Mouse (Mus musculus): Measurements from ENCODE around the gene Cntn4.

Gene Cntn4

GRCm38 (mm10) chr6:106078629-106079028 lies 401.2 kb downstream of the Cntn4 start:
- no peak for DNase-seq (ENCODE audit: low spot score)

- DNase-seq (ENCODE audit: low spot score): no peak
Measured at GRCm38 (mm10) chr6:106097856-106098255, 420.4 kb downstream of the Cntn4 start.

GRCm38 (mm10) chr6:106118523-106119081 lies 441.1 kb downstream of the Cntn4 start:
- DNase-seq (ENCODE audit: low spot score): no peak

GRCm38 (mm10) chr6:106153530-106153929 lies 476.1 kb downstream of the Cntn4 start:
- no peak for DNase-seq (ENCODE audit: low spot score)

- no peak for DNase-seq (ENCODE audit: low spot score)
Measured at GRCm38 (mm10) chr6:106155362-106155761, 477.9 kb downstream of the Cntn4 start.

- no peak for DNase-seq (ENCODE audit: low spot score)
Measured at GRCm38 (mm10) chr6:106177546-106177945, 500.1 kb downstream of the Cntn4 start.

- no peak for DNase-seq (ENCODE audit: low spot score)
Measured at GRCm38 (mm10) chr6:106181596-106181995, 504.1 kb downstream of the Cntn4 start.

- DNase-seq (ENCODE audit: low spot score): no peak
Measured at GRCm38 (mm10) chr6:106200974-106201373, 523.5 kb downstream of the Cntn4 start.

- DNase-seq (ENCODE audit: low spot score): no peak
Measured at GRCm38 (mm10) chr6:106207401-106207800, 529.9 kb downstream of the Cntn4 start.

- DNase-seq (ENCODE audit: low spot score): no peak
Measured at GRCm38 (mm10) chr6:106213071-106213470, 535.6 kb downstream of the Cntn4 start.

- DNase-seq (ENCODE audit: low spot score): no peak
Measured at GRCm38 (mm10) chr6:106237046-106237948, 559.8 kb downstream of the Cntn4 start.

- no peak for DNase-seq (ENCODE audit: low spot score)
Measured at GRCm38 (mm10) chr6:106241553-106241952, 564.1 kb downstream of the Cntn4 start.

- no peak for DNase-seq (ENCODE audit: low spot score)
Measured at GRCm38 (mm10) chr6:106263396-106263795, 585.9 kb downstream of the Cntn4 start.

GRCm38 (mm10) chr6:106265487-106265886 lies 588.0 kb downstream of the Cntn4 start:
- DNase-seq (ENCODE audit: low spot score): no peak

GRCm38 (mm10) chr6:106266304-106266703 lies 588.8 kb downstream of the Cntn4 start:
- DNase-seq (ENCODE audit: low spot score): no peak

- no peak for DNase-seq (ENCODE audit: low spot score)
Measured at GRCm38 (mm10) chr6:106268723-106269122, 591.3 kb downstream of the Cntn4 start.

- DNase-seq (ENCODE audit: low spot score): no peak
Measured at GRCm38 (mm10) chr6:106277139-106277538, 599.7 kb downstream of the Cntn4 start.

GRCm38 (mm10) chr6:106281621-106282020 lies 604.2 kb downstream of the Cntn4 start:
- DNase-seq (ENCODE audit: low spot score): no peak

GRCm38 (mm10) chr6:106283815-106284214 lies 606.4 kb downstream of the Cntn4 start:
- DNase-seq (ENCODE audit: low spot score): no peak

GRCm38 (mm10) chr6:106299451-106299850 lies 622.0 kb downstream of the Cntn4 start:
- DNase-seq (ENCODE audit: low spot score): no peak

- DNase-seq (ENCODE audit: low spot score): no peak
Measured at GRCm38 (mm10) chr6:106300179-106300578, 622.7 kb downstream of the Cntn4 start.

GRCm38 (mm10) chr6:106302435-106302834 lies 625.0 kb downstream of the Cntn4 start:
- no peak for DNase-seq (ENCODE audit: low spot score)

- no peak for DNase-seq (ENCODE audit: low spot score)
Measured at GRCm38 (mm10) chr6:106328987-106329386, 651.5 kb downstream of the Cntn4 start.

Data from spleen, adult 12 weeks (tissue).